Mouse (Mus musculus): ENCODE measurements around the gene Rell1. TPM values are rescaled to one million over a fixed set of nuclear protein-coding genes. Genes with fewer than 3 reads are reported as not detected.

Gene Rell1
- polyA plus RNA-seq, 1 experiment, result 38.2 TPM

DNA sequence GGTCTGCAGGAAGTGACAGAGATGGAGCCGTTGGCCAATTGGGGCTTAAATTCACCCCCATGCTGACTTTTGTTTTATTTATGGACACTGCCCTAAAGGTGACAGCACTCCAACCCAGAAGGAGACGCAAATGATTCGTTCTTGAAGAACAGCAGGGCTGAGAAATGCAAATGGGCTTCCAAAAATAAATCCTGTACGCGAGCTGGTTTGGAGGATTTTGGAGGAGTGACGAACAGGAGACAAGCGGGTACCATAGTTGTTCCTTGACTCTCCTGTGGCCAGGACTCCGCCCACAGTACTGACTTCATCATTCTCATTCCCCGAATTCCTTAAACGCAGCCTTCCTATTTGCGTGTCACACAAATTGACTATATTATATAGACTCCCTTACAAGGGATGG, 12.3 kb downstream of the Rell1 start:
- no peak overlapping the region for H3K4me3 ChIP-seq (ENCODE audit: insufficient read depth, low read length)
- TF ChIP-seq POLR2A (IDR thresholded peaks at IDR 0.05; ENCODE audit: low read depth, low read length) (no peak), CTCF (IDR thresholded peaks at IDR 0.05; ENCODE audit: borderline replicate concordance, insufficient read depth, low read length) (no peak)
- peaks cover 5% of the 10 kb centered on the region for H3K4me1 ChIP-seq (ENCODE audit: control insufficient read depth, insufficient read depth, low read length)
- no peak overlapping the region for H3K27ac ChIP-seq (ENCODE audit: insufficient read depth, low read length)

GRCm38 (mm10) chr5:63953401-63954032, 15.2 kb downstream of the Rell1 start:
- TF ChIP-seq CTCF (IDR thresholded peaks at IDR 0.05; ENCODE audit: borderline replicate concordance, insufficient read depth, low read length) (no peak), POLR2A (IDR thresholded peaks at IDR 0.05; ENCODE audit: low read depth, low read length) (no peak)
- Histone ChIP-seq H3K4me1 (ENCODE audit: control insufficient read depth, insufficient read depth, low read length) (peaks cover 5% of the 10 kb centered on the region), H3K4me3 (ENCODE audit: insufficient read depth, low read length) (no peak overlapping the region), H3K27ac (ENCODE audit: insufficient read depth, low read length) (peak overlapping the region; percentile 48)

DNA sequence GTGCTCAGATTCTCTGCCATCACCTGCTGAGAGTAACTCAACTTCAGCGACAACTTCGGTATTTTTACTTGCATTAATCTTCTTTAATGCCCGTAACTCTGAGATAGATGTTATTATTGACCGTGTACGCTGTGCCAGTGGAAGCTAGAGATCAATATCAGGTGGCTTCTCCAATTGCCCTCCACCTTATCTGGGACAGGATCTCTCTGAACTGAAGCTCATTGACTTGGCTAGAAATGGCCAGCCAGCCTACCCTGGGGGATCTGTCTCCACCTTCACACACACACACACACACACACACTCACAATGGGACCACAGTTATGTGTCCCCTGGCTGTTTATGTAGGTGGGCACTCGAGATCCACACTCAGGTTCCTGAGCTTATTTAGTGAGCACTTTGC, 16.7 kb downstream of the Rell1 start:
- no peak overlapping the region for H3K4me3 ChIP-seq (ENCODE audit: insufficient read depth, low read length)
- no peak overlapping the region for H3K27ac ChIP-seq (ENCODE audit: insufficient read depth, low read length)
- TF ChIP-seq CTCF (IDR thresholded peaks at IDR 0.05; ENCODE audit: borderline replicate concordance, insufficient read depth, low read length) (no peak), POLR2A (IDR thresholded peaks at IDR 0.05; ENCODE audit: low read depth, low read length) (no peak)
- H3K4me1 ChIP-seq (ENCODE audit: control insufficient read depth, insufficient read depth, low read length), result peaks cover 4% of the 10 kb centered on the region; the same call in 1 of the 2 replicates

DNA sequence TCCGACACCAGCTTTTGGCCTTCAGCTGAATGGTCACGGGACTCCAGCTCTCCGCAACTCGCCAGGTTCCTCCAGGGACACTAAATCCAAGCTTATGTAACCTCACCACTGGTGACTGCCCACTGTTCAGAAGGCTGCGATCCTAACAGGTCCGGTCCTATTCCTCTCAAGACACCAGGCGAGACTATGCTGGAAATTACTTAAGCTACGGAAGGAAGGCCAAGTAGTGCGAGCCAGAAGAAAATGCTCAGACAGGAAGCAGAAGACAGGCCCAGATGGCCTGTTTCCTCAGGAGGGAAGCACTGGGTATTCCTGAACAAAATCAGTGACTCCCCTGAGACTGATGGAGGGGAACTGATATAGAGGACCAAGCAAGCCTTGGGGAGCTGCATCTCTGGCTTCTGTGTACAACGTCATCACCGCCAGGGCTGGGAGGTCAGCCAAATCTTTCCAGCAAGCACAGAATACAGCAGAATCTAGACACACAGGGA, 17.2 kb downstream of the Rell1 start:
- no peak for TF ChIP-seq CTCF (IDR thresholded peaks at IDR 0.05; ENCODE audit: borderline replicate concordance, insufficient read depth, low read length)
- TF ChIP-seq POLR2A (IDR thresholded peaks at IDR 0.05; ENCODE audit: low read depth, low read length), result no peak
- H3K4me1 ChIP-seq (ENCODE audit: control insufficient read depth, insufficient read depth, low read length), result no peaks in the 10 kb centered on the region
- no peak overlapping the region for H3K27ac ChIP-seq (ENCODE audit: insufficient read depth, low read length)

GRCm38 (mm10) chr5:63949195-63949594, 19.5 kb downstream of the Rell1 start:
- TF ChIP-seq POLR2A (IDR thresholded peaks at IDR 0.05; ENCODE audit: low read depth, low read length), result no peak
- TF ChIP-seq CTCF (IDR thresholded peaks at IDR 0.05; ENCODE audit: borderline replicate concordance, insufficient read depth, low read length), result no peak
- H3K4me3 ChIP-seq (ENCODE audit: insufficient read depth, low read length), result no peak overlapping the region
- no peak overlapping the region for H3K27ac ChIP-seq (ENCODE audit: insufficient read depth, low read length)
- H3K4me1 ChIP-seq (ENCODE audit: control insufficient read depth, insufficient read depth, low read length), result no peaks in the 10 kb centered on the region

More for the DNA sequence above, 17.2 kb downstream of the Rell1 start:
- H3K4me3 ChIP-seq (ENCODE audit: insufficient read depth, low read length), result no peak overlapping the region

GRCm38 (mm10) chr5:63947526-63947925, 21.2 kb downstream of the Rell1 start:
- no peak overlapping the region for H3K27ac ChIP-seq (ENCODE audit: insufficient read depth, low read length)
- no peaks in the 10 kb centered on the region for H3K4me1 ChIP-seq (ENCODE audit: control insufficient read depth, insufficient read depth, low read length)
- TF ChIP-seq CTCF (IDR thresholded peaks at IDR 0.05; ENCODE audit: borderline replicate concordance, insufficient read depth, low read length), result no peak
- TF ChIP-seq POLR2A (IDR thresholded peaks at IDR 0.05; ENCODE audit: low read depth, low read length), result no peak
- H3K4me3 ChIP-seq (ENCODE audit: insufficient read depth, low read length), result no peak overlapping the region

GRCm38 (mm10) chr5:63943291-63943690, 25.4 kb downstream of the Rell1 start:
- Histone ChIP-seq H3K4me3 (ENCODE audit: insufficient read depth, low read length) (no peak overlapping the region), H3K4me1 (ENCODE audit: control insufficient read depth, insufficient read depth, low read length) (no peaks in the 10 kb centered on the region), H3K27ac (ENCODE audit: insufficient read depth, low read length) (no peak overlapping the region)
- TF ChIP-seq CTCF (IDR thresholded peaks at IDR 0.05; ENCODE audit: borderline replicate concordance, insufficient read depth, low read length), result no peak
- no peak for TF ChIP-seq POLR2A (IDR thresholded peaks at IDR 0.05; ENCODE audit: low read depth, low read length)

GRCm38 (mm10) chr5:63941891-63942290, 26.8 kb downstream of the Rell1 start:
- TF ChIP-seq POLR2A (IDR thresholded peaks at IDR 0.05; ENCODE audit: low read depth, low read length) (no peak), CTCF (IDR thresholded peaks at IDR 0.05; ENCODE audit: borderline replicate concordance, insufficient read depth, low read length) (no peak)
- Histone ChIP-seq H3K4me1 (ENCODE audit: control insufficient read depth, insufficient read depth, low read length) (peaks cover 3% of the 10 kb centered on the region), H3K27ac (ENCODE audit: insufficient read depth, low read length) (no peak overlapping the region), H3K4me3 (ENCODE audit: insufficient read depth, low read length) (no peak overlapping the region)

DNA sequence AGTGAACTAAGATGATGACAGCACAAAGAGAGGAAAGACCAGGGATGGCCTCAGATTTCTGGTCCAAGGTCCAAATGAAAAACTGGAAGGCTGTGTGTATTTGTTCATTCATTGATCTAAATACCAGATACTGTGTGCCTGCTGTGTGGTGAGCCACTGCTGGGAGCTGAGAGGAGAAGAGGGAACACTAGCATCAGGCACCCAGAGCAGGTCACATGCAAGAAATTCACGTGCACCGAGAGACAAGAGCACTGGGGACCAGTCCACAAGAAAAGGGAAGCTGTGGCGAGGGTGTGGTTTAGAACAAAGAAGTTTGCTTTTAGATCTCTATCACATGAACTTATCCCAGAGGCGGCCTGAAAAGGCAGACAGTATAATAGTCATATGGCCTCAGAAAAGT, 30.1 kb downstream of the Rell1 start:
- H3K4me3 ChIP-seq (ENCODE audit: insufficient read depth, low read length), result no peak overlapping the region
- no peak overlapping the region for H3K27ac ChIP-seq (ENCODE audit: insufficient read depth, low read length)
- H3K4me1 ChIP-seq (ENCODE audit: control insufficient read depth, insufficient read depth, low read length), result peaks cover 7% of the 10 kb centered on the region
- TF ChIP-seq POLR2A (IDR thresholded peaks at IDR 0.05; ENCODE audit: low read depth, low read length) (no peak), CTCF (IDR thresholded peaks at IDR 0.05; ENCODE audit: borderline replicate concordance, insufficient read depth, low read length) (no peak)

- no peak overlapping the region for H3K4me3 ChIP-seq (ENCODE audit: insufficient read depth, low read length)
- H3K4me1 ChIP-seq (ENCODE audit: control insufficient read depth, insufficient read depth, low read length), result peaks cover 7% of the 10 kb centered on the region
- no peak overlapping the region for H3K27ac ChIP-seq (ENCODE audit: insufficient read depth, low read length)
- TF ChIP-seq CTCF (IDR thresholded peaks at IDR 0.05; ENCODE audit: borderline replicate concordance, insufficient read depth, low read length) (no peak), POLR2A (IDR thresholded peaks at IDR 0.05; ENCODE audit: low read depth, low read length) (no peak)
Measured at GRCm38 (mm10) chr5:63936740-63937139, 32.0 kb downstream of the Rell1 start.

All from embryonic fibroblast, embryonic 13.5 days (primary cell).